Mouse (Mus musculus): ENCODE measurements around the gene Nup107. TPM values are rescaled to one million over a fixed set of nuclear protein-coding genes. Genes with fewer than 3 reads are reported as not detected.

Gene Nup107
- total and polyA plus RNA-seq, 3 experiments, result 80.2 to 91.6 TPM; not detected in 1

- TF ChIP-seq GATA1 (IDR thresholded peaks at IDR 0.05; ENCODE audit: low read depth, low read length) (peak; percentile 76), ZNF384 (IDR thresholded peaks at IDR 0.05; ENCODE audit: low read depth, low read length) (no peak), HCFC1 (IDR thresholded peaks at IDR 0.05; ENCODE audit: low read depth, low read length) (no peak), UBTF (IDR thresholded peaks at IDR 0.05; ENCODE audit: borderline replicate concordance, insufficient read depth, low read depth, low read length) (no peak), POLR2AphosphoS2 (IDR thresholded peaks at IDR 0.05; ENCODE audit: low read length) (no peak), USF2 (IDR thresholded peaks at IDR 0.05; ENCODE audit: borderline replicate concordance in 1 of 2, insufficient read depth in 1 of 2, low read depth in 1 of 2, low read length in 2 of 2) (no peak), SIN3A (IDR thresholded peaks at IDR 0.05; ENCODE audit: low read length) (peak; percentile 64), TBP (IDR thresholded peaks at IDR 0.05; ENCODE audit: low read depth, low read length) (no peak), RCOR1 (IDR thresholded peaks at IDR 0.05; ENCODE audit: low read depth, low read length) (0 out of 2 replicates have a peak, but pooled peaks have one; percentile 32)
These were observed 60.3 kb downstream of the Nup107 start (continued) for GRCm38 (mm10) chr10:117732184-117732583.

GRCm38 (mm10) chr10:117731244-117732101 is 61.0 kb downstream of the Nup107 start:
- DNase-seq (ENCODE audit: low read depth, low spot score), result peak; percentile 90
- peak overlapping the region; percentile 31 to 34 for H3K4me3 ChIP-seq (ENCODE audit: control insufficient read depth in 1 of 2, insufficient read depth in 1 of 2, low read depth in 2 of 2, low read length in 2 of 2)
- H3K9ac ChIP-seq (ENCODE audit: control insufficient read depth, low read depth, low read length, poor library complexity, severe bottlenecking), result peak overlapping the region; percentile 35
- no peak for TF ChIP-seq MXI1 (IDR thresholded peaks at IDR 0.05; ENCODE audit: low read depth, low read length)
- TF ChIP-seq ZKSCAN1 (IDR thresholded peaks at IDR 0.05; ENCODE audit: low read depth, low read length), result no peak
- TF ChIP-seq CHD2 (IDR thresholded peaks at IDR 0.05; ENCODE audit: low read length), result no peak
- peak; percentile 63; the same call in 1 of the 2 replicates for TF ChIP-seq ZMIZ1 (IDR thresholded peaks at IDR 0.05; ENCODE audit: low read depth, low read length)
- 0 out of 2 replicates have a peak, but pooled peaks have one; percentile 33 for TF ChIP-seq ELF1 (IDR thresholded peaks at IDR 0.05; ENCODE audit: low read depth, low read length)
- TF ChIP-seq SMC3 (IDR thresholded peaks at IDR 0.05; ENCODE audit: low read depth, low read length), result peak; percentile 84
- TF ChIP-seq POLR2A (IDR thresholded peaks at IDR 0.05; ENCODE audit: control insufficient read depth in 1 of 2, insufficient read depth in 1 of 2, low read depth in 1 of 2, low read length in 2 of 2, poor library complexity in 1 of 2), result peak in 1 of 2 experiments; percentile 26; a peak in 1 of 4 replicates
- peak; percentile 16; the same call in 1 of the 2 replicates for TF ChIP-seq TAL1 (IDR thresholded peaks at IDR 0.05; ENCODE audit: low read length)
- peak; percentile 86 for TF ChIP-seq RAD21 (IDR thresholded peaks at IDR 0.05; ENCODE audit: low read depth, low read length)
- peak; percentile 81 for TF ChIP-seq ZC3H11A (IDR thresholded peaks at IDR 0.05; ENCODE audit: low read depth, low read length)
- TF ChIP-seq CHD1 (IDR thresholded peaks at IDR 0.05; ENCODE audit: low read depth, low read length), result no peak
- TF ChIP-seq EP300 (IDR thresholded peaks at IDR 0.05; ENCODE audit: low read depth in 1 of 2, low read length in 2 of 2), result 0 out of 4 replicates have a peak, but pooled peaks of 1 of the 2 experiments have one; percentile 47
- no peak for TF ChIP-seq MAZ (IDR thresholded peaks at IDR 0.05; ENCODE audit: low read depth, low read length)
- TF ChIP-seq JUND (IDR thresholded peaks at IDR 0.05; ENCODE audit: low read depth, low read length), result no peak
- TF ChIP-seq POLR2AphosphoS5 (IDR thresholded peaks at IDR 0.05; ENCODE audit: borderline replicate concordance, low read depth, low read length), result no peak
- peak; percentile 23; the same call in 1 of the 2 replicates for TF ChIP-seq MAX (IDR thresholded peaks at IDR 0.05; ENCODE audit: low read length)
- peak; percentile 72; the same call in 1 of the 2 replicates for TF ChIP-seq TBP (IDR thresholded peaks at IDR 0.05; ENCODE audit: low read depth, low read length)
- TF ChIP-seq NELFE (IDR thresholded peaks at IDR 0.05; ENCODE audit: low read depth, low read length), result no peak
- no peak for TF ChIP-seq POLR2AphosphoS2 (IDR thresholded peaks at IDR 0.05; ENCODE audit: low read length)
- no peak for TF ChIP-seq E2F4 (IDR thresholded peaks at IDR 0.05; ENCODE audit: borderline replicate concordance, low read depth, low read length)
- peak; percentile 56 to 99 (median 83) for TF ChIP-seq CTCF (IDR thresholded peaks at IDR 0.05 in 2 of 3, conservative IDR thresholded peaks at IDR 0.05 in 1 of 3; ENCODE audit: control insufficient read depth in 1 of 3, insufficient read depth in 1 of 3, low read depth in 2 of 3, low read length in 3 of 3, poor library complexity in 1 of 3, severe bottlenecking in 1 of 3)
- TF ChIP-seq TCF12 (IDR thresholded peaks at IDR 0.05; ENCODE audit: low read depth, low read length), result peak; percentile 42
- no peak for TF ChIP-seq UBTF (IDR thresholded peaks at IDR 0.05; ENCODE audit: borderline replicate concordance, insufficient read depth, low read depth, low read length)
- TF ChIP-seq MYC (IDR thresholded peaks at IDR 0.05; ENCODE audit: low read depth, low read length), result peak; percentile 86
- TF ChIP-seq MEF2A (IDR thresholded peaks at IDR 0.05; ENCODE audit: extremely low read depth, insufficient replicate concordance, low read depth, low read length, poor library complexity, severe bottlenecking), result no peak
- TF ChIP-seq RCOR1 (IDR thresholded peaks at IDR 0.05; ENCODE audit: low read depth, low read length), result 0 out of 2 replicates have a peak, but pooled peaks have one; percentile 31
- TF ChIP-seq MYB (IDR thresholded peaks at IDR 0.05; ENCODE audit: low read depth, low read length), result no peak

More at GRCm38 (mm10) chr10:117731244-117732101, 61.0 kb downstream of the Nup107 start:
- peaks cover 5 to 15% of the 10 kb centered on the region in 2 experiments; a peak in 2 of 4 replicates for H3K4me1 ChIP-seq (ENCODE audit: control insufficient read depth in 1 of 2, insufficient read depth in 2 of 2, low read length in 2 of 2)
- H3K9me3 ChIP-seq (replicated peaks; ENCODE audit: insufficient read depth, low read length), result no peaks in the 10 kb centered on the region
- peak overlapping the region; percentile 49 for H3K27ac ChIP-seq (ENCODE audit: control insufficient read depth, low read depth, low read length)
- peaks cover 0 to 16% of the 10 kb centered on the region in 2 experiments; a peak in 2 of 4 replicates for H3K36me3 ChIP-seq (ENCODE audit: control insufficient read depth in 1 of 2, insufficient read depth in 2 of 2, low read length in 2 of 2)
- H3K27me3 ChIP-seq (ENCODE audit: control insufficient read depth in 1 of 2, insufficient read depth in 2 of 2, low read length in 2 of 2), result no peaks in the 10 kb centered on the region
- no peaks in the 10 kb centered on the region for H3K79me2 ChIP-seq (ENCODE audit: control insufficient read depth, insufficient read depth, low read length, poor library complexity)
